Mouse (Mus musculus) liver, embryonic 14.5 days (tissue): ENCODE data around the gene Dhx58. TPM values are rescaled to one million over a fixed set of nuclear protein-coding genes. Genes with fewer than 3 reads are reported as not detected.

Experiments used
- ATAC-seq: fragments of 200-750 bp; cut with Nextera tagmentation; 2 replicates; pipeline ENCODE4 v1.8.0; 2017; ENCODE audit warnings: moderate number of reproducible peaks, mild to moderate bottlenecking, moderate library complexity; ENCODE audit not compliant: insufficient read depth
- DNase-seq, 3 experiments: peaks; one replicate each; pipeline ENCODE4 v3.0.0-alpha.2; 2012 to 2013; ENCODE audit warnings: low read depth in 3 of 3, low spot score in 3 of 3
- H3K27ac ChIP-seq: fragments of 300-500 bp; sonication (generic); 2 replicates; pipeline ENCODE4 v1.5.1; 2014; ENCODE audit warnings: moderate library complexity, mild to moderate bottlenecking, control low read depth, inconsistent platforms
- H3K27me3 ChIP-seq: fragments of 300-500 bp; sonication (generic); 2 replicates; pipeline ENCODE4 v1.6.1; 2014; ENCODE audit warnings: mild to moderate bottlenecking, low read length, moderate library complexity; ENCODE audit not compliant: control insufficient read depth, insufficient read depth
- H3K36me3 ChIP-seq: fragments of 300-500 bp; sonication (generic); replicated peaks from 2 replicates; pipeline ENCODE4 v1.6.1; 2014; ENCODE audit warnings: low read depth; ENCODE audit not compliant: control insufficient read depth, insufficient read depth
- H3K4me1 ChIP-seq, 2 experiments: fragments of 200-500 bp in 1 of 2; fragments of 300-500 bp in 1 of 2; sonication (generic) in 1 of 2; replicated peaks; 2 replicates each; pipeline ENCODE4 v1.6.1; 2012 to 2014; ENCODE audit warnings: antibody characterized with exemption in 1 of 2, inconsistent platforms in 1 of 2, low read length in 1 of 2; ENCODE audit not compliant: control insufficient read depth in 2 of 2, insufficient read depth in 2 of 2
- H3K4me2 ChIP-seq: fragments of 300-500 bp; sonication (generic); 2 replicates; pipeline ENCODE4 v1.6.1; 2014; ENCODE audit warnings: low read depth, mild to moderate bottlenecking, control low read depth, moderate library complexity
- H3K4me3 ChIP-seq, 2 experiments: fragments of 200-500 bp in 1 of 2; fragments of 300-500 bp in 1 of 2; sonication (generic) in 1 of 2; 2 replicates each; pipeline ENCODE4 v1.5.1; 2012 to 2014; ENCODE audit warnings: low read depth in 2 of 2, low read length in 2 of 2, mild to moderate bottlenecking in 2 of 2, control low read depth in 1 of 2, inconsistent platforms in 1 of 2, moderate library complexity in 1 of 2; ENCODE audit not compliant: insufficient read depth in 1 of 2
- H3K9ac ChIP-seq: fragments of 300-500 bp; sonication (generic); replicated peaks from 2 replicates; pipeline ENCODE4 v1.6.1; 2014; ENCODE audit warnings: mild to moderate bottlenecking, control low read depth, moderate library complexity
- H3K9me3 ChIP-seq: fragments of 300-500 bp; sonication (generic); 2 replicates; pipeline ENCODE4 v1.6.1; 2016; ENCODE audit warnings: low read length, mixed read lengths; ENCODE audit not compliant: control insufficient read depth
- CTCF ChIP-seq: IDR thresholded peaks from 2 replicates; pipeline ENCODE4 v1.5.1; 2016; ENCODE audit warnings: antibody characterized with exemption, low read depth, control low read depth
- EP300 ChIP-seq: IDR thresholded peaks from 2 replicates; pipeline ENCODE4 v1.6.1; 2016; ENCODE audit warnings: antibody characterized with exemption, low read depth
- WGBS: fragments of 180-500 bp; shearing (Covaris S2); extraction: QIAGEN DNeasy Blood & Tissue Kit; methylation state at CpG from one replicate; pipeline ENCODE4 v1.1.7; 2014; ENCODE audit not compliant: insufficient replicate concordance; 5-methylcytosine and 5-hydroxymethylcytosine counted together
- polyA plus RNA-seq, 2 experiments: library from polyadenylated mRNA; depleted of rRNA in 1 of 2; stranded (reverse) in 1 of 2; unstranded in 1 of 2; fragments of >200 nt; fragmentation: Nextera tagmentation in 1 of 2; extraction: Ambion mirVana in 1 of 2; gene quantifications; 2 replicates each; pipeline versions ENCODE4 v1.2.1 to v1.2.3; 2012 to 2014

The Dhx58 gene
- polyA plus RNA-seq, 2 experiments = 1.6 to 1.7 TPM

- H3K9me3 ChIP-seq = no peaks in the 10 kb centered on the region
- no peaks in the 10 kb centered on the region; the same call in 1 of the 2 replicates for H3K27me3 ChIP-seq
- no peak overlapping the region for H3K4me3 ChIP-seq
- ATAC-seq = no peak
- H3K4me2 ChIP-seq = no peak overlapping the region
- no peak for DNase-seq
- H3K27ac ChIP-seq = no peak overlapping the region
- H3K4me1 ChIP-seq = no peaks in the 10 kb centered on the region
- no peaks in the 10 kb centered on the region for H3K36me3 ChIP-seq
- TF ChIP-seq EP300 = no peak
- TF ChIP-seq CTCF = no peak
- H3K9ac ChIP-seq = no peak overlapping the region
- 57% methylated on average over 5 of the region's 5 CpGs for WGBS
Observed at GRCm38 (mm10) chr11:100682526-100682925, 21.5 kb downstream of the Dhx58 start.

GRCm38 (mm10) chr11:100681826-100682225 lies 22.2 kb downstream of the Dhx58 start:
- no peaks in the 10 kb centered on the region; the same call in 1 of the 2 replicates for H3K27me3 ChIP-seq
- no peaks in the 10 kb centered on the region for H3K9me3 ChIP-seq
- ATAC-seq = no peak
- no peak overlapping the region for H3K4me2 ChIP-seq
- no peak for DNase-seq
- H3K4me3 ChIP-seq = no peak overlapping the region
- no peaks in the 10 kb centered on the region for H3K36me3 ChIP-seq
- TF ChIP-seq EP300 = no peak
- no peak for TF ChIP-seq CTCF
- WGBS = 68% methylated on average over 5 of the region's 5 CpGs
- H3K4me1 ChIP-seq = no peaks in the 10 kb centered on the region
- H3K9ac ChIP-seq = no peak overlapping the region
- no peak overlapping the region for H3K27ac ChIP-seq

GRCm38 (mm10) chr11:100677810-100678209 lies 26.3 kb downstream of the Dhx58 start:
- ATAC-seq (no peak), DNase-seq (no peak)
- Histone ChIP-seq H3K27me3 (no peaks in the 10 kb centered on the region; the same call in none of the 2 replicates), H3K4me3 (no peak overlapping the region), H3K27ac (no peak overlapping the region), H3K9ac (no peak overlapping the region), H3K9me3 (no peaks in the 10 kb centered on the region), H3K36me3 (no peaks in the 10 kb centered on the region), H3K4me1 (no peaks in the 10 kb centered on the region), H3K4me2 (no peak overlapping the region)
- TF ChIP-seq CTCF = no peak
- 41% methylated on average over 7 of the region's 7 CpGs for WGBS

GRCm38 (mm10) chr11:100673169-100673568 lies 30.9 kb downstream of the Dhx58 start:
- Histone ChIP-seq H3K4me2 (no peak overlapping the region), H3K36me3 (no peaks in the 10 kb centered on the region), H3K4me3 (no peak overlapping the region), H3K9me3 (no peaks in the 10 kb centered on the region), H3K9ac (no peak overlapping the region), H3K27ac (no peak overlapping the region), H3K27me3 (peaks cover 3% of the 10 kb centered on the region), H3K4me1 (no peaks in the 10 kb centered on the region)
- TF ChIP-seq CTCF (no peak), EP300 (no peak)
- DNase-seq (no peak), ATAC-seq (no peak)
- 12% methylated on average over 23 of the region's 23 CpGs for WGBS

GRCm38 (mm10) chr11:100671956-100672355 lies 32.1 kb downstream of the Dhx58 start:
- no peak overlapping the region for H3K27ac ChIP-seq
- ATAC-seq = no peak
- no peak for DNase-seq
- H3K36me3 ChIP-seq = no peaks in the 10 kb centered on the region
- 39% methylated on average over 2 of the region's 2 CpGs for WGBS
- no peaks in the 10 kb centered on the region for H3K9me3 ChIP-seq
- H3K27me3 ChIP-seq = peaks cover 3% of the 10 kb centered on the region
- H3K9ac ChIP-seq = no peak overlapping the region
- H3K4me3 ChIP-seq = no peak overlapping the region
- no peaks in the 10 kb centered on the region for H3K4me1 ChIP-seq
- TF ChIP-seq EP300 (no peak), CTCF (no peak)
- H3K4me2 ChIP-seq = no peak overlapping the region
